Mouse (Mus musculus) limb, embryonic 10.5 days (tissue): ENCODE data around the gene Vmn1r89. TPM values are rescaled to one million over a fixed set of nuclear protein-coding genes. Genes with fewer than 3 reads are reported as not detected.

Experiments used
- DNase-seq: peaks from one replicate; pipeline ENCODE4 v3.0.0-alpha.2; 2017; ENCODE audit warnings: low spot score
- H3K27ac ChIP-seq: fragments of 300-500 bp; sonication (generic); 2 replicates; pipeline ENCODE4 v1.5.1; 2016; ENCODE audit warnings: mild to moderate bottlenecking
- H3K27me3 ChIP-seq: fragments of 300-500 bp; sonication (generic); 2 replicates; pipeline ENCODE4 v1.6.1; 2016; ENCODE audit warnings: low read depth, mild to moderate bottlenecking; ENCODE audit not compliant: poor library complexity, severe bottlenecking
- H3K36me3 ChIP-seq: fragments of 300-500 bp; sonication (generic); 2 replicates; pipeline ENCODE4 v1.6.1; 2016; ENCODE audit warnings: mild to moderate bottlenecking, moderate library complexity
- H3K4me1 ChIP-seq: fragments of 300-500 bp; sonication (generic); 2 replicates; pipeline ENCODE4 v1.6.1; 2016
- H3K4me3 ChIP-seq: fragments of 300-500 bp; sonication (generic); 2 replicates; pipeline ENCODE4 v1.5.1; 2016; ENCODE audit warnings: mild to moderate bottlenecking, moderate library complexity
- H3K9me3 ChIP-seq: fragments of 300-500 bp; sonication (generic); replicated peaks from 2 replicates; pipeline ENCODE4 v1.6.1; 2016; ENCODE audit warnings: mild to moderate bottlenecking
- WGBS: fragments of 180-500 bp; shearing (Covaris S2); methylation state at CpG from one replicate; pipeline ENCODE4 v1.1.7; 2016; 5-methylcytosine and 5-hydroxymethylcytosine counted together
- polyA plus RNA-seq: library from polyadenylated mRNA; unstranded; fragments of >200 nt; fragmentation: Nextera tagmentation; extraction: Ambion mirVana; gene quantifications from 2 replicates; pipeline ENCODE4 v1.2.1, GENCODE M21; 2016

Vmn1r89 gene
- not detected in 2 replicates for polyA plus RNA-seq

- Histone ChIP-seq H3K4me3 (no peak within 1 kb of the TSS), H3K36me3 (no peaks in the 10 kb centered on the region), H3K9me3 (no peaks in the 10 kb centered on the region), H3K27me3 (no peaks in the 10 kb centered on the region), H3K4me1 (no peaks in the 10 kb centered on the region), H3K27ac (no peak within 1 kb of the TSS)
- DNase-seq, result no peak
These were observed at the start of gene Vmn1r89 for GRCm38 (mm10) chr7:13212720-13213119. Gene Vmn1r89, plus strand, starts transcription at chr7:13213020.

- H3K4me3 ChIP-seq, result no peak overlapping the region
These were observed 48.2 kb downstream of the Vmn1r89 start for GRCm38 (mm10) chr7:13260746-13261700.

GRCm38 (mm10) chr7:13263851-13264250 is 51.0 kb downstream of the Vmn1r89 start:
- H3K4me3 ChIP-seq, result no peak overlapping the region
- H3K27me3 ChIP-seq, result peaks cover 4% of the 10 kb centered on the region; the same call in 1 of the 2 replicates
- WGBS, result 86% methylated on average over 5 of the region's 5 CpGs
- no peak for DNase-seq
- H3K27ac ChIP-seq, result no peak overlapping the region
- H3K4me1 ChIP-seq, result no peaks in the 10 kb centered on the region
- 0 out of 2 replicates have a peak, but pooled peaks cover 6% of the 10 kb centered on the region for H3K36me3 ChIP-seq
- no peaks in the 10 kb centered on the region for H3K9me3 ChIP-seq

More at GRCm38 (mm10) chr7:13260746-13261700, 48.2 kb downstream of the Vmn1r89 start:
- Histone ChIP-seq H3K4me1 (no peaks in the 10 kb centered on the region), H3K36me3 (0 out of 2 replicates have a peak, but pooled peaks cover 6% of the 10 kb centered on the region), H3K9me3 (no peaks in the 10 kb centered on the region), H3K27me3 (peaks cover 4% of the 10 kb centered on the region; the same call in 1 of the 2 replicates), H3K27ac (no peak overlapping the region)
- peak; percentile 33 for DNase-seq
- WGBS, result 44% methylated on average over 50 of the region's 50 CpGs

DNA sequence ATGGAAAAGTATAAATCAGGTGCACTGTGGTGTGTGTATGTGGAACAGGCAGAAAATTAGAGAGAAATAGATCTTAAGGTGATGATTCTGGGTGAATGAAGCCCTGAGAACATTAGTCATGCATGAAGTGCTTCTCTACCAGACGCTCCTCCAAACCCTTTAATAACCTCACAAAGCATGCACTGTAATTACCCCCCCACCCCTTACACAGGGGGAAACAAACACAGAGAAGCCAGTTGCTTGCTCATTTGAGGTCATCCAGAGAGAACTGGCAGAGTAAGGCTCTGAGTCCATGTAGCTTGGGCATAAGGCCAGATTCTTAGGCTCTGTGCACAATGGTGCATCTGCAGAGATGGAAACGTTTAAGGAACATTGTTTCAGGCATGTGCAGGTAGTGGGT is 51.6 kb downstream of the Vmn1r89 start:
- Histone ChIP-seq H3K27me3 (peaks cover 4% of the 10 kb centered on the region; the same call in 1 of the 2 replicates), H3K36me3 (peaks cover 9% of the 10 kb centered on the region; the same call in 1 of the 2 replicates), H3K4me1 (no peaks in the 10 kb centered on the region), H3K4me3 (no peak overlapping the region), H3K27ac (no peak overlapping the region), H3K9me3 (no peaks in the 10 kb centered on the region)
- no peak for DNase-seq
- WGBS, result 68% methylated on average over 2 of the region's 2 CpGs

GRCm38 (mm10) chr7:13268749-13269260 is 56.0 kb downstream of the Vmn1r89 start:
- DNase-seq, result no peak
- H3K27me3 ChIP-seq, result no peaks in the 10 kb centered on the region
- H3K4me1 ChIP-seq, result no peaks in the 10 kb centered on the region
- H3K4me3 ChIP-seq, result no peak overlapping the region
- WGBS, result 91% methylated on average over 4 of the region's 4 CpGs
- no peak overlapping the region for H3K27ac ChIP-seq
- H3K9me3 ChIP-seq, result no peaks in the 10 kb centered on the region
- H3K36me3 ChIP-seq, result peaks cover 7% of the 10 kb centered on the region

DNA sequence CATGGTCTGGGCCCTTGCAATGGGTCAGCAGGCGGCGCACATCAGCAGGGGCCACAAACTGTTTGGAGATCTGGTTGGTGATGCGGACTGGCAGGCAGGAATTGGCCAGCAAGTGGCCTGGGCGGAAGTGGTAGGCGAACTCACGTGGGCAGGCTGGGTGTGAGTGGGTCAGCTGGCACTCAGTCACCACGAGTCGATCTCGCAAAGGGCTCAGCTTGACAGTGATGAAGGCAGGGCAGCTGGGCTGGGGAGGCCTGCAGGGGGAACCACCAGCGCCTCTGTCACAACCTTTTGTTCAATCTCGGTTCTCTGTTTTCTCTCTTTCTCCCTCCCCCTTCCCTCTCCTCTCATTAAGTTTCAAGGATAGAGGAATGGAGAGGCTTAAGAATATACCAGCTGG is 56.6 kb downstream of the Vmn1r89 start:
- Histone ChIP-seq H3K36me3 (peaks cover 12% of the 10 kb centered on the region), H3K9me3 (no peaks in the 10 kb centered on the region), H3K27me3 (no peaks in the 10 kb centered on the region), H3K27ac (no peak overlapping the region), H3K4me3 (no peak overlapping the region), H3K4me1 (no peaks in the 10 kb centered on the region)
- WGBS, result 75% methylated on average over 11 of the region's 11 CpGs
- DNase-seq, result no peak

Other genes starting within 250 kb of the Vmn1r89 start
- 8.4 and 12.0 TPM in 2 replicates for gene Zfp324, start 247.2 kb upstream of the Vmn1r89 start, polyA plus RNA-seq
- 14.0 and 14.9 TPM in 2 replicates for gene Zfp446, start 235.2 kb upstream of the Vmn1r89 start, polyA plus RNA-seq
- not detected in 2 replicates for gene Slc27a5, start 214.8 kb upstream of the Vmn1r89 start, polyA plus RNA-seq
- gene Trim28, start 213.9 kb upstream of the Vmn1r89 start, polyA plus RNA-seq, result 561 and 585 TPM in 2 replicates
- 29.1 and 31.8 TPM in 2 replicates for gene Zbtb45, start 203.0 kb upstream of the Vmn1r89 start, polyA plus RNA-seq
- 79.6 and 84.2 TPM in 2 replicates for gene Chmp2a, start 178.2 kb upstream of the Vmn1r89 start, polyA plus RNA-seq
- gene Ube2m, start 174.7 kb upstream of the Vmn1r89 start, polyA plus RNA-seq, result 182 and 208 TPM in 2 replicates
- 3.3 and 4.4 TPM in 2 replicates for gene Mzf1, start 158.3 kb upstream of the Vmn1r89 start, polyA plus RNA-seq
- gene Vmn1r85, start 117.8 kb upstream of the Vmn1r89 start, polyA plus RNA-seq, result not detected in 2 replicates
- gene Vmn1r86, start 93.1 kb upstream of the Vmn1r89 start, polyA plus RNA-seq, result not detected in 2 replicates
- gene Vmn1r87, start 72.9 kb upstream of the Vmn1r89 start, polyA plus RNA-seq, result not detected in 2 replicates
- gene Vmn1r88, start 53.5 kb upstream of the Vmn1r89 start, polyA plus RNA-seq, result not detected in 2 replicates
- gene Lig1, start 64.3 kb downstream of the Vmn1r89 start, polyA plus RNA-seq, result 163 and 169 TPM in 2 replicates
- 10.0 and 11.4 TPM in 2 replicates for gene Zswim9, start 65.7 kb downstream of the Vmn1r89 start, polyA plus RNA-seq
- gene Pla2g4c, start 111.6 kb downstream of the Vmn1r89 start, polyA plus RNA-seq, result 1.9 TPM in 2 replicates
- 0.15 TPM in 1 of 2 replicates, not detected in the other for gene Cabp5, start 185.1 kb downstream of the Vmn1r89 start, polyA plus RNA-seq
- not detected in 2 replicates for gene Bsph1, start 237.8 kb downstream of the Vmn1r89 start, polyA plus RNA-seq